16 mouse cellular contexts compared by ENCODE assay signal in the genomic region with DNA sequence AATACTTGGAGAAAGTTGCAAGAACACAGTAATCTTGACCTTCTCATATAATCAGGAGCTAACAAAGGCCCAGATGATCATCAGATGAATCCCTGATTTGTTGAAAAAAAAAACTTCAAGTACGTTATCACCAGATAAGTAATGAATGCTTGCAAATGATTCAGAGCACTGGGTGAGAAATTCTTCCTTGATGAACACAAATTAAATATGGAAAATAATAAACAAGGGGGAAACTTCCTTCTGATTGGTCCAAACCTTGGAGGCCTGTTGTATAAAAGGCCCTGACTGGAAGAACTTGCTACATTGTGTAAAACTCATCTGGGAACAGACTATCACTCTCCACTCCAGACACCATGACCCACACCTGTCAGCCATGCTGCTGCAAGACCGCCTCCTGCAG.
"Had no signal": no experiment of that assay in that cellular context is flagged by ENCODE, and none has a peak within 500 bp of the region (broad histone marks: within the 10 kb centered on the region; RNA-seq: fewer than 3 reads in every experiment).

Gene Krtap31-1, plus strand, starts transcription at position 301 of the 400 bp plus-strand sequence.

- DNase-seq: heart, postnatal 10 days; heart, postnatal 14 days; heart, postnatal 36 days; heart, postnatal 4 days; kidney, adult 11 months; kidney, adult 18-20 months; kidney, adult 2 months; kidney, adult 8-10 months; kidney, adult 9 months; kidney, postnatal 10 days; kidney, postnatal 14 days; kidney, postnatal 25 days; kidney, postnatal 36 days; kidney, postnatal 4 days; layer of hippocampus, adult 9-11 months; layer of hippocampus, postnatal 36 days had no signal
